Mouse (Mus musculus): Measurements from ENCODE around the gene Ndufa11. TPM values are rescaled to one million over a fixed set of nuclear protein-coding genes. Genes with fewer than 3 reads are reported as not detected.

The Ndufa11 gene
- 307 TPM for polyA plus RNA-seq (2017; shearing (Covaris generic))

DNA sequence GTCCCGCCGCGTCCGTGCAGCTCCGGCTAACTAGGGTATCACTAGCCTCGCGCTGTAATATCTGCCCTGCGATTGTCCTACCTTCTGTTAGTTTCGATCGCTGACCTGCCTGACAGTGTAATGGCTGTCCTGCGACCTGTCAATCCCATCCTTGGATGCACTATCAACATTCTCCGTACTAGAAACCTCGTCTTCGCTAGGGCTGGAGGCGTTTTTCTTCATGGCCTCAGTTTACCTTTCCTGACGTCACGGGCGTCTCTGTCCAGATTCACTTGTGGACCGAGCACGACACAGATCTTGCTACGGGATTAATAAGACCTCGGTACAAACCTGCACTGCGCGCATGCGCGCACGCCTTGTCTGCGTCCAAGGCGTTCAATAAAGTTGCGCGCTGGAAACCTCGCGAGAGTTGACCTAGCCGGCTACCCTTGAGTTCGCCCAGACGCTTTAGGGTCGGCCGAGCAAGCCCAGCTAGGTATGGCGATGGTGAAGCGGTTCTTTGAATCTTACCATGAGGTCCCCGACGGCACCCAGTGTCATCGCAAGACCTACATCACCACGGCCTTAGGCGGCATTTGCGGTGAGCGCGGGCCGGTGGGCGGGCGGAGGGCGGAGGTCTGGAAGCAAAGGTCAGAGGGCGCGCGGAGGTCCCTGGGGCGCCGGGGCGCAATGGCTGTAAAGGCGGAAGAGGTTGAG is at the start of gene Ndufa11, which contains the start of gene Vmac:
TSS of gene Ndufa11 (plus strand) at position 405 of the 696 bp plus-strand sequence.
TSS of gene Vmac (minus strand) at position 660 of the 696 bp plus-strand sequence.

DNA sequence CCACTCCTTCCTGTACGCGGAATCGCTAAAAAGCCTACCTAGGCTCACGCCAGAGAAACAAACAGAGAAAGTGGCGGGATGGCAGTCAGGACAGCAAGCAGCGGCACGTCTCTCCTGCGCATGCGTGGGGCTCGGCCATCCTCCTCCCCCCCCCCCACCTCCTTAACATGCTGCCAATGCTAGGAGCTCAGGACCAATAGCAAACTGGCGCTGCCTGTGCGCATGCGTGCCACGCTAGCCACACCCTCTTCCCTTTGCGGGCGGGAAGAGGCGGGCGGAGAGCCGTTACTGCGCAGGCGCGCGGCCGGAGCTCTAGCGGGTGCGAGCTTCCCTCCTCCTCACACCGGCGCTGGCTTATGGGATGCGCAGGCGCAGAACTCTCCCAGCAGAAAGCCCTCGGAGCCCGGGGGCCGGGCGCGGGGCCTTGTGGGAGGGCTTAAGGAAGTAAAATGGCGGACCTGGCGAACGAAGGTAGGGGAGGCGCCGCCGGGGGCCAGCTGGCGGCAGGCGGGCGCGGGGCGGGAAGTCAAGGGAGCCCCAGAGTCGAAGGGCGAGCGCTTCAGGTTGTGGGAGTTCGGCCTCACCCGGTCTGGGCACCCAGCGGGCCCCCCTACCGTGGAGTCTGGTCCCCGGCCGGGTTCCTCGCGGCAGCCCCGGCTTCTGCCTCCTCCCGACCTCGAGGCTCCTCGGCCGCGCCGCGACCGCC is 44.5 kb upstream of the Ndufa11 start, which contains the start of gene Ranbp3:
TSS of gene Ranbp3 (plus strand) at position 354 of the 706 bp plus-strand sequence.

DNA sequence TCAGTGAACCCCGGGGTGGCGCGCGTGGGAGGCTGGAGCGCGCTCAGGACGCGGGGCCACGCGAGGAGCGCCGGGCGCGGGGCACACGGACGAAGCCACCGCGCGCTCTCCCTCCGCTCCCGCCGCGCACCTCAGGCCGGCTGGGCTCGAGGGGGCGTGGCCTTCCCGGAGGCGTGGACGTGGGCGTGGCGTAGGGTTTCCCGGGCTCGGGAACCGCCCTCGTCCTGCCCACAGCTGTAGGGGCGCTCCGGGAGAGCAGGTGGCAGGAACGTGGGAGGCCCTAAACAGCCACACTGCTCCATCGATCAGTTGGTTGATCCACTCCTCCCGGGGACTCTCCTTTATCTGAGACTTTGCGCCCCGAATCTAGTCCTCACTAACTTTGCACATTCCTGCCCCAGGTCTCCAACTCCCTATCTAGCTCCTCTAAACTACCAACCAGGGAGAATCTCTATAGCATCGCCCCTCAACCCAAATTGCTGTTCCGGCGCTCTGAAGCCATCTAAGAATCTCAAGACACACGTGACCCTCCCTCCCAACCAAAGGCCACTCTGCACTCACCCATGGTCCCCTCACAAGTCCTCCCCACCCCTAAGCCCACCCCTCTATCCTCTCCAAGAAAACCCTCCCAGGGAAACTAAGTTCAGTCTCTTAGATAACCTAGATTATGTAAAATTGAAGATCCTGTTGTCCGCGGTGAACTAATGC is 40.0 kb downstream of the Ndufa11 start, which contains the start of gene Nrtn:
TSS of gene Nrtn (minus strand) at position 115 of the 708 bp plus-strand sequence.

DNA sequence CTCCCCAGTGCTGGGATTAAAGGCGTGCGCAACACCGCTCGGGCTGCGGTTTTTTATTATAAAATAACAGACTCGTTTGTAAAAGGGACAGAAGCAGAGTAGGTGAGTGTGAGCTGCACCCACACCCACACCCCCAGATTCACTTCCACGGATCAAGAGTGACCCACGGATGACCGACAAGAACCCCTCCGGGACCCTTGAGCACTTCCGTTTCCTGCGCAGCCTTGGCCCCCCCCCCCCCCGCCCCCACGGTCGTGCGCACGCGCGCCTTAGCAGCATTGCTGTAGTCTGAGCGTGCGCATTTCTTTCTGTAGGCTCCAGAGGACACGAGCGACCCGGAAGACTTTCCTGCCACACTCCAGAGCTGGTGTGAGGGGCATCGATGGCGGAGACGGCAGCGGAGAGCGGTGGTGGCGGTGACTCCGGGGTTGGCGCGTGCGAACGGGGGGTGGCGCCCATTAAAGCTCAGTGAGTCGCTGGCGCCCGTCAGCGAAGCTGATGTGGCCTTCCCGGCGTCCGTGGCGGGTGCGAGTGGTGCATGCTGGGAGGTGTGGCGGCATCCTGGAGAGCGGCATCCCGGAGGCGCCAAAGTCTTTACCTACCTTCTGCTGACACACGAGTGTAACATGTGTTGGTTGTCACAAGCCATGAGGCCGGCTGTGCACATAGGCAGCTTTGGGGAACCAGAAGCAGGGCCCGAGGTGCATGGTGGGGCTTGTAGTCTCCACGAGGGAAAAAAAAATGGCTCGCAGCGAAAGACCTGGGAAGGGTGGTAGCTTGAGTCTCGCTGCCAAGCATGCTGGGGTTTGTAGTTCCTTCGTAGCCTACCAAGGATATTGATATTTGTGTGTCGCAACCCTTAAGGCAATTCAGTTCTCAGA is 47.1 kb downstream of the Ndufa11 start, which contains the start of gene Dus3l:
TSS of gene Dus3l (plus strand) at position 284 of the 881 bp plus-strand sequence.

DNA sequence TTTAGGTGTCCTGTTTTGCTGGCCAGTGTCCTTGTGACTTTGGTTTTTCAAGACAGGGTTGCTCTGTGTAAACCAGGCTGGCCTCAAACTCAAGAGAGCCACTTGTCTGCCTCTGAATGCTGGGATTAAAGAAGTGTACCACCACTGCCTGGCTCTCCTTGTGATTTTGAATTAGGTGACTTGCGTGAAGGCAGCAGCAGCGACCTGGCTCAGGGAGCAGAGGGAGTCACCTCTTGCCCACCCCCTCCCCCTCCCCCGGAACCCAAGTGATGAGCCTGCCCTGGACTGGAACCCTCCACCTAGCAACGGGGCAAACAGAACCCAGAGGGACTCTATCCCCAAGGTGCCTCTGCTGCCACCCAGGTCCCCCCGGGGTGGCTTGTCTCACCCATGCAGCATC is 52.4 kb downstream of the Ndufa11 start, which contains the start of gene Prr22:
TSS of gene Prr22 (plus strand) at position 301 of the 400 bp plus-strand sequence.

Other genes starting within 250 kb of the Ndufa11 start
- 7.9 TPM for gene Ptprs, start 241.3 kb upstream of the Ndufa11 start, polyA plus RNA-seq (2017; shearing (Covaris generic))
- not detected for gene Znrf4, start 205.3 kb upstream of the Ndufa11 start, polyA plus RNA-seq (2017; shearing (Covaris generic))
- 1.2 TPM for gene Gm20219, start 163.4 kb upstream of the Ndufa11 start, polyA plus RNA-seq (2017; shearing (Covaris generic))
- 138 TPM for gene Safb2, start 133.2 kb upstream of the Ndufa11 start, polyA plus RNA-seq (2017; shearing (Covaris generic))
- 103 TPM for gene Safb, start 132.9 kb upstream of the Ndufa11 start, polyA plus RNA-seq (2017; shearing (Covaris generic))
- gene 2410015M20Rik, start 108.0 kb upstream of the Ndufa11 start, polyA plus RNA-seq (2017; shearing (Covaris generic)) = 264 TPM
- 2,587 TPM for gene Rpl36, start 104.4 kb upstream of the Ndufa11 start, polyA plus RNA-seq (2017; shearing (Covaris generic))
- gene Lonp1, start 90.9 kb upstream of the Ndufa11 start, polyA plus RNA-seq (2017; shearing (Covaris generic)) = 8.6 TPM
- 2.0 TPM for gene Catsperd, start 89.6 kb upstream of the Ndufa11 start, polyA plus RNA-seq (2017; shearing (Covaris generic))
- 109 TPM for gene Ranbp3, start 44.5 kb upstream of the Ndufa11 start, polyA plus RNA-seq (2017; shearing (Covaris generic))
- gene Vmac, start 255 bp downstream of the Ndufa11 start, polyA plus RNA-seq (2017; shearing (Covaris generic)) = 6.8 TPM
- gene Nrtn, start 39.8 kb downstream of the Ndufa11 start, polyA plus RNA-seq (2017; shearing (Covaris generic)) = not detected
- gene Dus3l, start 47.0 kb downstream of the Ndufa11 start, polyA plus RNA-seq (2017; shearing (Covaris generic)) = 64.4 TPM
- gene Prr22, start 52.5 kb downstream of the Ndufa11 start, polyA plus RNA-seq (2017; shearing (Covaris generic)) = 1.6 TPM
- 1.0 TPM for gene Rfx2, start 113.2 kb downstream of the Ndufa11 start, polyA plus RNA-seq (2017; shearing (Covaris generic))
- 0.10 TPM for gene Acsbg2, start 156.7 kb downstream of the Ndufa11 start, polyA plus RNA-seq (2017; shearing (Covaris generic))
- gene 1700061G19Rik, start 157.7 kb downstream of the Ndufa11 start, polyA plus RNA-seq (2017; shearing (Covaris generic)) = 0.43 TPM
- 2.8 TPM for gene Mllt1, start 217.6 kb downstream of the Ndufa11 start, polyA plus RNA-seq (2017; shearing (Covaris generic))

All from CD4-positive, CD25-positive, alpha-beta regulatory T cell, adult 9 weeks (primary cell).